Mouse (Mus musculus): ENCODE measurements around the gene Parvb.

Parvb gene

DNA sequence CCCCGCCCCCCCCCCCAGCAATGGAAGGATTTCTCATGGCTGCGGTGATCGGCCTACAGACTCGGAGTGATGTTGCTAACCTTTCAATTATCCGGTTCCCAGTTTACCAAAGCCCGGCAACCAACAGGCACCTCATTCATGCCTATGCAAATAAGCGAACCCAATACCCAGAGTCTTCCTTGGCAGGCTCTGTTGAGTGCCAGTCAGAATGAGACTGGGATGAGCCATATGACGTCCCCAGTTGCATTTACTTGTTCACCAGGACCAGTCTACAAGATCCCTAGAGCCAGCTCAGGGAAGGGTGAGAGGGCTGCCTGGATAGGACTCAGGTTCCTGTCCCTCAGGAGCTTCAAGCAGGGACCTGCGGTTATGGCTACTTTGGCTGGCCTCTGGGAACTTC lies 62.5 kb downstream of the Parvb start:
- DNase-seq (ENCODE audit: low spot score) = no peak

DNA sequence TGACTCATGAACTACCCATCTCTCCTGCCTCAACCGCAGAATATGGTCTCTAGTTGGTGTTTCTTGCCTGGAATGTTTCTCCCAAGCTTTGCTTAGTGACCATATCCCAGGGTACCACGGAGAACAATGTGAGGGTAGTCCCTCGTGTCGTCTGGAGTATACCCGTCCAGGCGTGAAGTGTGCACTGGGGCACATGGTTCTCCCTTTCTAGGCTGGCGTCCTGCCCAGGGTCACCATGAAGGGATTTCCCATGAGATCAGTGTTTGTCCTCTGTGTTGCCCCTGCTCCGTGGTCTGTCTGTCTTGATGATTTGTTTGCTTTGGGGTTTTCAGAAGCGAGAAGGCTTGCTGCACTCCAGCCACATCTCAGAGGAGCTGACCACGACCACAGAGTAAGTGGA lies 63.4 kb downstream of the Parvb start:
- no peak for DNase-seq (ENCODE audit: low spot score)

DNA sequence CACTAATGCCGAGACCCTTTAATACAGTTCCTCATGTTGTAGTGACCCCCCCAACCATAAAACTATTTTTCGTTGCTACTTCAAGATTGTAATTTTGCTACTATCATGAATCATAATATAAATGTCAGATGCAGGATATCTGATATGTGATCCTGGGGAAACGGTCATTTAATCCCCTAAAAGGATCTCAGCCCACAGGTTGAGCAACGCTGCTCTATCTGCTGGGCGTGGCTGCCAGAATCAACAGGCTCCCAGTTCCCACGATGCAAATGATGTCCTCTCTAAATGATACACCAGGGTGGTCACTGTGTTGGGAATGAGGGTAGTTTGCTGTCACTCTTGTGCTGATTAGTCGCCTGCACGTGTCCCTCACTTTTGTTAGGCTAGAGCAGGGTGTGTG lies 65.6 kb downstream of the Parvb start:
- no peak for DNase-seq (ENCODE audit: low spot score)

DNA sequence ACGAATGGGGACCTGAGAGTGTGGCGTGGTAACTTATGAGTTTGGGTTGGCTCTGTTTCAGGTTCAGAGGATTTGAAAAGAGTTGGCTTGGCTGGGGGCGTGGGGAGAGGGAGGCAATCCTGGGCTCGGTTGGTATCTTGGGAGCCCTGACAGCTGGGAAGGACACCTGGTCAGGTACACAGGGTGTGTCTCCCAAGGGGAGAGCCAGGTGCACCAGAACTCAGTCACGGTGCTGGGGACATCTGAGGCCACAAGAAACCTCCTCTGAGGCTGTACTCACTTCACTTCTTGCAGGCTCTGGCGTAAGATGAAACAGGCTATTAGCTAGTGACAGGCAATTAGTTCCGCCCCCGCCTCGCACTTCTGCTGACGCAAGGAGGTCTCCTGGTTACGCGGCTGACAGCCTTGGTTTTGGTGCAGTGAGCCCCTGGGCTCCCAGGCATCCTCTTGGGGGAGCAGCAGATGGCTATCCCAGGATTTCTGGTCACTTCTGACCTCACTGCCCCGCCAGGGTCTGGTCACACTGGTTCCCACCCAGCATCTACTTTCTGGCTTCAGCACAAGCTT lies 67.0 kb downstream of the Parvb start:
- no peak for DNase-seq (ENCODE audit: low spot score)

DNA sequence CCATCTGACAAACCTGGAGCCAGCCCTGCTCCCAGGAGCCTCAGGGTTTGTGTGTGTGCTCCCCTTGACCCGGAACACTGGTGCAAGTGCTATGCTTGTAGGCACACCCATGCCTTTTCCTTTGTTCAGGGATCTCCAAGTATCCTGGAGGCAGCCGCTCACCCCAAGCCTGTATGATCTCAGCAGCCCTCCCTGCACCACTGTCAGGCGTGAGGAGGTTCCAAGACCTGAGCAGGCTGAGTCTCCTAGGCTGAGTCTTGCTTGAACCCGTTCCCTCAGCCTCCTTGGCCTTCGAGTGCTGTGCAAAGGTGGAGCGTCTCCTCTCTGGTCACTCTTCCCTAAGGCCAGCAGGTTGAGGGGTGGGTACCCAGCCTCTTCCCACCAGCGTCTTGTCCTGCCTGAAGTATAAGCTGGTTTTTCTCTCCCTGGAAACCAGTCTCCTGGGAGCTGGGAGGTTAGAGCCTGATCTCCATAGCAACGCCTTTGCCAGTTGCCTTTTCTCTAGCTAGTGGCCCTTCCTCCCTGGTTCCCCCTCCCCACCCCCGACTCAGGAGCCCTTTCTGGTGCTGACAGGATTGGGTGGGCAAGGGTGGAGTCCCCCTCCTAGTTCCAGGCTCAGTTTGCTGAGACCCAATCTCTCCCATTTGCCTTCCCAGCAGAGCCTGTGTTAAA lies 68.0 kb downstream of the Parvb start:
- DNase-seq (ENCODE audit: low spot score) = no peak

DNA sequence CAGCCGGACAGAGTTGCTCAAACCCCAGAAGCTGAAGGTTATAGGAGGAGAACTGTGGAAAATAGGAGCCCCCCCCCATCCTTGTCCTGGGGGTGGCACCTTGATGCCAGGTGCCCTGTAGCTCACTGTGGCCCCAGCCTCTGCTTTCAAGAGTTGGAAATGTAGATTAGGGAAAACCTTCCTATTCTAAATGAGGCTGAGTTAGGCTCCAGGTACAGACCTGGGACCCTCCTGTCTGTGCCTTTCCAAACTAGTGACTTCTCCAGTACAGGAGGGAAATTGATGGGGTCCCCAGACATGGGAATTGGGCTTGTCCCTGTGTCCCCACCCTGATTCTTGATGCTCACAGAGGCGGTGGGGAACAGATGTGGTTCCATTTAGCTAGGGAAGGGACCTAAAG lies 68.7 kb downstream of the Parvb start:
- no peak for DNase-seq (ENCODE audit: low spot score)

DNA sequence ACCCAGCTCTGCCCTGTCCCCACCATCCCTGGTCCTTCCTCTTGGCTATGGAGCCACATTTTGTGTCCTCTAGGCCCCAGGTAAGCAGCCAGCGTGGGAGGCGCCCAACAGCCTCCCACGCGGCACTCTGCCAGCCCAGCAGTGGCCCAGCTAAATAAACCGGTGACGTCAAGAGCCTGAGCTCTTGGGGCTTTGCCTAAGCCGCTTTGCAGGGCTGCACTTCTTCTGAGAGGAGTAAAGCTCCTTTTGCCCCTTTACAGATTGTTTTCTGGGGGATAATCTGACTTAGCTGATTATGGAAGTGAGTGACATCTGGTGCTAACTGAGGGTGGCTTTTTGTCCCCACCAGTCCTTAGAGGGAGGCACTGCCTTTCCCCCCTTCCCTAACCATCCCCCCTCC lies 69.2 kb downstream of the Parvb start:
- DNase-seq (ENCODE audit: low spot score) = peak; percentile 46

DNA sequence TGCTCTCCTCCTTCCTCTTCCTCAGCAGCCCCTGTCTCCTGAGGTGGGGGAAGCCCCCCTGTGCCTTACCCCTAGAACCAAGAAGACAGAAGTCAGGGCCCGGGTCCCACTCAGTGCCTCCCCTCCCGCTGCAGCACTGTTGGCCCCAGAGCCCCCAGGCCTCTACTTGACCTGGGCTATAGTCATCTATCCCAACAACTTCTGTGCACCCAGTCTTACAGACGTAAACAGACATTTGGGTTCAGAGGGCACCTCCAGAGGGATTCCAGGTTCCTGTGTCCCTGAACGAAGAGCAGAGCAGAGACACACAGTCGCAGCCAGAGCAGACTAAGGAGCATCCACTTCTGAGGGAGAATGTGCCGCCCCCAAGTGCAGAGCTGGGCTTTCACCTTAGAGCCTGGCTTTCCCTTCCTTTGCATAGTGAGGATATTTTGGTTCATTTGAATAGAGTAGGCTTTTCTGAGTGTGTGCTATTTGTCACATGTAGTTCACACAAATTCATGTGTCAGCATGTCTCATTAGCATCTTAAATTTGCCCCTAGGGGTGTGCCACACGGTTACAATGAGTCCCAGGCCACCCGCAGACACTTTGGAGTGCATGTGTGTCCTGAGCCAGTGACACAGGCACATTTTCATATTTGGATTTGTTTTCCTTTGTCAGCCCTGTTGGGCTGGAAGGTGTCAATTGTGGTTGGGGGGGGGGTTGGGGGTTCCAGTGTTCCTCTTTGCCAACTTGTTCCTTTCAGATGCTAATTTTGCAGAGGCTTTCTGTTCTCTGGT lies 70.0 kb downstream of the Parvb start:
- DNase-seq (ENCODE audit: low spot score) = no peak

DNA sequence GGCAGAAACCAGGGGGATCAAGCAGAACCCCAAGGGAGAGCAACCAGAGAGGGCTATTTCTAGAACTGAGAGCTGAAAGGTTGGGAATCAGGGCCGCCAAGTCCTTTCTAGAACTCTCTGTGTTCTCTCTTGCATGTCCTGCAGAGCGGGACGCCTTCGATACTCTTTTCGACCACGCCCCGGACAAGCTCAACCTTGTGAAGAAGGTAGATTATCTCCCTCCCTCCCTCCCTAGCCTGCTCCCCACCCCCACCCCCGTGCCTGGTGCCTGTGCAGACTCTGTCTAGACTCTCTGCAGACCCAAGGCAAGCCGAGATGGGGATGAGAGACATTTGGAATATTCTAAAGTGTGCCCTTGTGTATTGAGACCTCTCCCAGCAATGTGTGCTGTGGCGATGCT lies 71.4 kb downstream of the Parvb start:
- no peak for DNase-seq (ENCODE audit: low spot score)

DNA sequence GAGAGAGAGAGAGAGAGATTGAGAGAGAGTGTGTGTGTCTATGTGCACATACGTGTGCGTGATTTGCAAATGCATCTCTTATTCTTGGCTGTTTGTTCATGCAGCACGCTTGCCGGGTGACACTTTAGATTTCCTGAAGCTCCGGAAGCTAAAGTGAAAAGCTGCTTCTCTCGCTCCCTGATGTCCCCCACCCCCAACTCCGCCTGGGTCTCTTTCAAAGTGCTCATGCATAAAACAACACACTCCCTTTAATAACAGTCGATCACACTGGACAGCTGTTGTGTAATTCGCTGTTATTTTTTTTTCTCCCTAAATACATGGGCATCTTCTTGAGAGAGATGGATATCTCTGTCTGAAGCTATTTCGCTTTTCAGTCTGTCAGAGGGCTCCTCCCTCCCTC lies 73.5 kb downstream of the Parvb start:
- no peak for DNase-seq (ENCODE audit: low spot score)

DNA sequence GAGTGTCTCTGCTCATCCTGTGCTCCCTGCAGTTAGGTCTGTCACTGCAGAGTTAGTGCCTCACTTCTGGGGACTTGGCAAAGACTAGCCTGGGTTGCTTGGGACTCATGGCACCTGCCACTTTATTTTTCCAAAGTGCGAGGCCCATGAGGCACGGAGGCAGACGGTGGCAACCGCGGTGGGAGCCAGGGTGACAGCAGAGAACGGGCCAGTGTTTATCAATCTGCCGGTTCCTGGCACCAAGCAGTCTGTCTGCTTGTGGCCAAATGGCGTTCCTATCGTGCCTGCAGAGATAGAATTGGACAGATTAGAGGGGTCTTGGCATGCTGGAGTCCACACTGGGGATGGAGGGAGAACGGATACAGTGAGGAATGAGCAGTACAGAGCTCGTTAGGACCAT lies 78.4 kb downstream of the Parvb start:
- DNase-seq (ENCODE audit: low spot score) = no peak

DNA sequence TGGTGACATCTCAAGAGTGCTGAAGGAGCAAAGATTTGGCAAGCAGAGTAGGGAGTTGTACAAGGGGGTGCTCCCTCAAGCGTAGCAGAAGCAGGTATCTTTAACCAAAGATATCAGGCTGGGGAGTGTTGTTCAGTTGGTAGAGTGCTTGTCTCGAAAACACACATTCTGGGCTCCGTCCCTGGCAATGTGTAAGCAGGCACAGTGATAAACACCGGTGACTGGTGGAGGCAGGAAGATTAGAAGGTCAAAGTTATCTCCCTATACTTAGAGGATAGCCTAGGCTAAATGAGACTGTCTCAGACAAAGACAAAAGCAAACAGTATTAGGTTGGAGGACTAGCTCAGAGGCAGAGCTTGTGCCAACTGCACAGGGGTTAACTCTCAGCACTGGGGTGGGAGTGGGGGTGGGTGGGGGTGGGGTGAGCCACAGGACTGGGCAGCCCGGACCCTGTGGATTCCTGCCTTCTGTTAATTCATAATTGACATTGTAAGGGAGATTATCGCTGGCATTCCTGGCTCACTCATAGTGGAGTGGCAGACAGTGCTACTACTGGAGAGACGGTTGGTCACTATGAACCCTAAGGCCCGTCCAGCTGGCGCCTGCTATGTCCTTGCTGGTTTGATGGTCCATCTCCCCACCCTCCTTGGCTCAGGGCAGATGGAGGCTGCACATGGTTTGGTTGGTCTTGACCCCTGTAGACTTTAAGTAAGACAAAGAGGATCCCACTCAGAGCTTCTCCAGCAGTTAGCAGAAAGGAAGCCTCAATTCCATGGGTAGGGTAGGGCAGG lies 79.6 kb downstream of the Parvb start:
- no peak for DNase-seq (ENCODE audit: low spot score)

DNA sequence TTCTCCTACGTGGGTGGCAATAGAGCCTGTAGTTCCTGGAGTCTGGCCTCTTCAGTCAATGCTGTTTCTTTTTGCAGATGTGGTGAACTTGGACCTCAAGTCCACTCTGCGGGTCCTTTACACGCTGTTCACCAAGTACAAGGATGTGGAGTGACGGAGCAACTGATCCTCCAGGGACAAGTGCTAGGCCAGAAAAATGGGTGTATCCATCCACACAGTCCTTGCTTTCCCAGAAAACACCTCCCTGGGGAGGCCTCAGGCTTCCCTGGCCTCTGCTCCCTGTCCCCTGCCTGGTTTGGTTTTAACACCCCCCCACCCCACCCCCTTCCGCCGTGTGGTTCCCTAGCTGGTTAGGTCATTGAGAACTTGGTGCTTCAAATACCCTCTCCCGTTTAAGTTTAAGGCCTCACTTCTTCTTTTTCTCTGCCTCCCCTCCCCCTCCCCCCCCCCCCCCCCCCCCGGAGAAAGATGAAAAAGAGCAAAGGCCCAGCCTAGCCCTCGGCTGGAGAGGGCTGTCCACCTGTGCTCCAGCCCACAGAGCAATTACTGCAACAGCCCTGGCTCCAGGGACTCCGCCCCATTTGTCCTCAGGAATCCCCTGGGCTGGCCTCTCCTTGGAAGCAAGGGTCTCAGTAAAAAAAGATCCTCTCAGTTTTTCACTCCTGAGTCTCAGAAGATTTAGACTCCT lies 81.2 kb downstream of the Parvb start:
- no peak for DNase-seq (ENCODE audit: low spot score)

DNA sequence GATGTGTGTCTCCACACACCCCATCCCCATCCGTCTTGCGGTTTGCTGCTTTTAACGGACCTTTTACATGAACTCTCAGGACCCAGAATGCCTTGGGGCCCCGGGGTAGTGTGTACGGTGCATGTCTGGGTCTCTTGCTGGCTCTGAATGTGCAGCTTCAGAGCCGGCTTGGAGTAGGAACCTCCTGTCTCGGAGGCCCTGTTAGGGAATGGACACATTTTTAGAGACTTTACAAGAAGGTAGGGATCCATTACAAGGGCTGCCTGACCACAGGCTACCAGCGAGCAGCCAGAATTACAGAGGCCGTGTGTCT lies 81.7 kb downstream of the Parvb start:
- no peak for DNase-seq (ENCODE audit: low spot score)

DNA sequence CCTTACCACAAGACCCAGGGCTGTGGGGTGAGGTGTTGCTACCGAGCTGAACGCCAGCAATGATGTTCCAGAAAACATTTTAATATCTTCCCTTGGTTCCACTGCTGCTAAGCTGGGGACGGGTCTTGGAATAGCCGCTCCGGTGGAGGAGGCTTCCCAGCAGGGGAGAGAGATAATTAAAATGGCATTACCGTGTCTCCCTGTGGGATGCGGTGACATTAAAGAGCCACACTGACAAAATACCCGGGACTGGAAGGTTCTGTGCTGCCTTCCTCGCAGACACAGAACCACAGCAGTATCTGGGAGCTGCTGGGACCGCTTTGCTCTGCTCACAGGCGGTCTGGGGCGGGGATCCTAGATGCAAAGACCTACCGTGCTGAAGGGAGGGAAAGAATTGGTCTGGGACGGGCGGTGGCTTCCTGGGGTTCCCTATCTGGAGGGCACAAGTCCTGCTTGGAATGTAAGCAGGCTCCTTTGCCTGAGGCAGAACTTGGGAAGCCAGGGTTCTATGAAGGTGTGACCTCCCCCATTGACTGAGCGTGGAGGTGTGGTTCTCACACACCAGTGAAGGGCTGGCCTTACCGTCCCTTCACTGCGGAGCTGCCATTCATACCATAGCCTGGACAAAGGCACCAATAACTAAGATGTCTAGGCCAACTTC lies 82.7 kb downstream of the Parvb start:
- no peak for DNase-seq (ENCODE audit: low spot score)

DNA sequence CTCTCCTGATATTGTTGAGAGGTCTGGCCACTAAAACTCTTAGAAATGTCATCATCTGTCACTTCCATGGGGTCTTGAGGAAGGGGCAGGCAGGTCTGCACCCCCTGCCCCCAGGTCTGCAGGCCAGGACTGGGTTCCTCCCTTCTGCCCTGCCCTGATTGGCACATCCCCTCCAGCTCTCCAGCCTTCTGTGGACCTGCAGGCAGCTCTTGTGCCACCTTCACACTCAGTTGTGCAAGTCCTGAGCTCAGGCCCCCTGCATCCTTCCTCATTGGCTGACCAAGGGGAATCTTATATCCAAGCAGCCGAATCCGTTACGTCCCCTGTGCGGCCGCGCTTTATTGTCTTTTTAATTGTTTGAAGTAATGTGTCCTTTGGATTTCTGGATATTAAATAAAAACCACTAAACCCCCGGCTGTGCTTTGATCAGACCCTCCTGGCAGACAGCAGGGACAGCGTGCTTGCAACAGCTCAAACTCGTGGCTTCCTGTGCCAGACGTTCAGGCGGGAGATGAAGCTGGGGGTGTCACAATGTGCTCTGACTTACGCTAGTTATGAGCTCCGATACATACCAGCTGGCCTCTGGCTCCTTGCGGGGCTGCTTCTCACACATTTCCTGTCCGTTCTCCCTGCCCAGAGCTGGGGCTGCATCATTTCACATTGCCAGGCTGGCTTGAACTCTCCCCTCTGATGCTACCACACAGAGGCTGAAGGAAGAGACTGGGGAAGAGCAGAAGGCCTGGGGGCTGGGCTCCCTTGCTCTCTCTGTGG lies 83.6 kb downstream of the Parvb start:
- no peak for DNase-seq (ENCODE audit: low spot score)

DNA sequence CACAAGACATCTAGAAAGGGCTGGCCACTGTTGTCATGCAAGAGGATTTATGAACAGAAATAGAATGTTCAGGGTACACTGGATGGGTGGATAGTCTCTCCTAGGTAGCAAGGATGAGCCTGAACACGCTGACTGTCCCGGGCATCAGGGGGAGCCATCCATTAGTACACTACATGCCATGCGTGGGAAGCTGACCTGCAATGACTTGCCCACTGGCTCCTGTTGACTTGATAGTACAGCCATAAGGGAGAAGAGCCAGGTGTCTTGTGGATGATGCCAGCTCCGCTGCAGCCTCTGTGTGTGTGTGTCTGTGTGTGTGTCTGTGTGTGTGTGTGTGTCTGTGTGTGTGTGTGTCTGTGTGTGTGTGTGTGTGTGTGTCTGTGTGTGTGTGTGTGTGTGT lies 87.5 kb downstream of the Parvb start:
- no peak for DNase-seq (ENCODE audit: low spot score)

DNA sequence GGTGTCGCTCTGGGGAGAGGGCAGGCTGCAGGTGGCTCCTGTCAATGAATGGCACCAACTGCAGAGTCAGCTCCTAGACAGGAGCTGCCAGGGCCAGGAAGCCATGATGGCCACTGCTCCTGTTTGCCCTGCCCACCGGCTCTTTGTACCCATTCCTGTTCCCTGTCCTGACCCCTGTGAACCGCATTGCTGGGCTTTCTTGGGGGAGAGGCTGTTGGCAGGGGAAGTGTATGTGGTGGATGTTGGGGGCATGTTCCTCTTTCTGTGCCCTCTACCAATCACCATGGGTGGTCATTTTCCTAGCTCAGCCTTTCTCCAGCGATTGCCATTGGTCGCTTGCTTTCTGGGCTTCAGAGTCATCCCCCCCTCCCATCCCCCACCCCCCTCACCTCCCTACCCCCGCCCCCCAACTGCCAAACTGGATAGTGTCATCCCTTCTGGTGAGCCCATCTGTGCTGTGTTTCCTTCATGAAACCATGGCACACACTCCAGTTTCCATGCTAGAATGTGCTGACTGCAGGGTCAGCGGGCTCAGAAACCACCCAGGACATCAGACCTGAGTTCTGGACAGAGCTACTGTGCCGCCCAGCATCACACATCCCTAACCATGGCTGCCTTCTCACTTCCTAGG lies 89.8 kb downstream of the Parvb start:
- DNase-seq (ENCODE audit: low spot score) = no peak

DNA sequence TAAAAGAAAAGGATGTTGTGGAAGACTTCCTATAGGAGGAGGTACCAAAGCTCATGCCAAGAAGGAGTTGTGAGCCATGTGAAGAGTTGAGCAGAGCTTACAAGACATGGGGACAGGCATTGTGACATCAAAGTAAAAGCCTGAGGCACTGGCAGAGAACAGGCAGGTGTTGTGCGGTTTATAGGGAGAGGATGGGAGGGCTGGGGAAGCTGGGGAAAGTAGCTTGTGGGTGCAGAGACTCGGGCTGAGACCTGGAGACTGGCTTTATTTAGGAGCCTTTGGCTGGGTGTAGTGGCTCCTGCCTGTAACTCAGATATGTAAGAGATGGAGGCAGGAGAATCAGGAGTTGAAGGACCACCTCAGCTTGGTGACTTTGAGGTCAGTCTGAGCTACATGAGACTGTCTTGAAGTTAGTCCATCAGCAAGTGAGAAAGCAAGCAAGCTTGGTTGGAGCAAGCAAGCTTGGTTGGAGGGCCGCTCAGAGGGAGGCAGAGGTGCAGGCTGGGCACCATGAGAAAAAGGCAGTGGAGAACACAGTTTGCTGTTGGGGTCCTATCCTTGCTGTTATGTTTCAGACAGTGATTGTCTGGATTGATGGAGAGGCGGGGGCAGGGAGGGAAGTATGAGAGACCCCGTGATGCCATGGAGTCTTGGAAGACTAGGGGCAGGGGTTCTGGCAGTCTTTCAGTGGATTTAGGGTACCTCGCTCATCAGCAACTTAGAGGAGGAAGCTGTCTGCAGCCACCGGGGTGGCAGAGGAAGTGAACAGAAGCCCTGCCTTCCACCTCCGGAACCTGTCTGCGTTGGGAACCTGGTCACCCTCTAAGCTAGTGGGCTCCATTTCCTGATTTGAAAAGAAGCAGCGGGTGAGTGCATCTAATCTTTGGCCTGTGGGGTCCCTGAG lies 92.4 kb downstream of the Parvb start, which contains the start of gene Parvg:
Gene Parvg (plus strand): TSS at position 61 of the 904 bp plus-strand sequence.
- no peak for DNase-seq (ENCODE audit: low spot score)

Measured in ovary, postnatal 36 days (tissue).